Mouse (Mus musculus) hindbrain, embryonic 10.5 days (tissue): ENCODE measurements at regions not wholly inside any gene's neighbourhood (a gene's known extent, or its start where the extent isn't known, plus 50 kb on each side); places are given as distances from the start of the nearest gene placed in this dataset.

Source experiments
- DNase-seq: peaks from one replicate; pipeline ENCODE4 v3.0.0-alpha.2; 2017; ENCODE audit warnings: low spot score
- H3K27ac ChIP-seq: fragments of 300-500 bp; sonication (generic); 2 replicates; pipeline ENCODE4 v1.5.1; 2016; ENCODE audit warnings: mild to moderate bottlenecking, moderate library complexity
- H3K27me3 ChIP-seq: fragments of 300-500 bp; sonication (generic); 2 replicates; pipeline ENCODE4 v1.6.1; 2016; ENCODE audit warnings: mild to moderate bottlenecking; ENCODE audit not compliant: poor library complexity, insufficient read depth, severe bottlenecking
- H3K36me3 ChIP-seq: fragments of 300-500 bp; sonication (generic); 2 replicates; pipeline ENCODE4 v1.6.1; 2016; ENCODE audit warnings: mild to moderate bottlenecking, moderate library complexity
- H3K4me1 ChIP-seq: fragments of 300-500 bp; sonication (generic); replicated peaks from 2 replicates; pipeline ENCODE4 v1.6.1; 2016; ENCODE audit warnings: mild to moderate bottlenecking
- H3K4me3 ChIP-seq: fragments of 300-500 bp; sonication (generic); 2 replicates; pipeline ENCODE4 v1.5.1; 2016; ENCODE audit warnings: mild to moderate bottlenecking, moderate library complexity
- H3K9me3 ChIP-seq: fragments of 300-500 bp; sonication (generic); 2 replicates; pipeline ENCODE4 v1.6.1; 2016; ENCODE audit warnings: mild to moderate bottlenecking, moderate library complexity
- WGBS: fragments of 180-500 bp; shearing (Covaris S2); methylation state at CpG from one replicate; pipeline ENCODE4 v1.1.7; 2016; 5-methylcytosine and 5-hydroxymethylcytosine counted together

- no peak for DNase-seq
- Histone ChIP-seq H3K4me3 (no peak overlapping the region), H3K9me3 (no peaks in the 10 kb centered on the region), H3K36me3 (no peaks in the 10 kb centered on the region), H3K4me1 (no peaks in the 10 kb centered on the region), H3K27ac (no peak overlapping the region), H3K27me3 (no peaks in the 10 kb centered on the region)
These were observed 57.0 kb downstream of the Rgs2 start for GRCm38 (mm10) chr1:143946933-143947332.

- 85% methylated on average over 5 of the region's 5 CpGs for WGBS
- Histone ChIP-seq H3K9me3 (no peaks in the 10 kb centered on the region), H3K27me3 (no peaks in the 10 kb centered on the region), H3K36me3 (no peaks in the 10 kb centered on the region), H3K27ac (no peak overlapping the region), H3K4me3 (no peak overlapping the region), H3K4me1 (no peaks in the 10 kb centered on the region)
- DNase-seq: no peak
These were observed 62.5 kb downstream of the Rgs2 start for GRCm38 (mm10) chr1:143941465-143941864.

DNA sequence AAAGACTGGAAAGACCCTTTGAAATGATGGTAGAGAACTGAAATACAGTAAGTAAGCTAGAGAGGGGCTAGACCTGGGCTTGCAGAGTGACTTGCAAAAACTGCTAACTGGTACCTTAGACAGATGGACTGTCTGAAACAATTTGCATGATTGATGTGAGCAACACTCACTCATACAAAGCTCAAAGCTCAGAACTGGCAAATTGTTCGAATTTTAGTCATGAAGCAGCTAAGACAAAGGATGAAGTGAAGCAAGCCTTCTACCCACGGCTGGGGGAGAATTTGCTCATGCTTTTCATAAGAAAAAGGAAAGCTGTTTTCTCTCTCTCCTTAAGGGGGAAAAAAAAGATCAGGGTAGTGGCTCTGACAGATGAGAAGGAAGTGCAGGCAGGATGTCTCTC, 64.5 kb downstream of the Rgs2 start:
- H3K4me1 ChIP-seq: no peaks in the 10 kb centered on the region
- H3K9me3 ChIP-seq: no peaks in the 10 kb centered on the region
- no peak overlapping the region for H3K4me3 ChIP-seq
- H3K27ac ChIP-seq: no peak overlapping the region
- no peaks in the 10 kb centered on the region for H3K36me3 ChIP-seq
- WGBS: 51% methylated on average over 2 of the region's 2 CpGs
- DNase-seq: no peak
- no peaks in the 10 kb centered on the region for H3K27me3 ChIP-seq

DNA sequence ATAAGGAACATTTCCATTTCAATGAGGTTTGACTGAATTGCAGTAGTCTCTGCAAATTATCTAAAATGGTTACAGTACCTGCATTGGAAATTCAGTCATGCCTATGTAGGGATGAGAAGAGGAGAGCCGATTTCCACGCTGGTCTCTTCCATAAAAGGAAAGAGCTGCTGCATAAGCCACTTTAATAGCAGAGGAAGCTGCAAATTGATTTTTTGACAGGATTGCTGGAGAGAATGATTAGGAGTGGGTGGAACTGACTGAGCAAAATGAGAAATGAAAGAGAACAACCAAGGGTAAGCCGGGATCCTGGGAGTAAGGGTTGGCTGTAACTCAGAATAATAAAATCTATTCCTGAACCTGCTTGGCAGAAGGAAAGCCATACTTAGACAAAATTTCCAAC, 65.4 kb downstream of the Rgs2 start:
- 81% methylated on average over 3 of the region's 3 CpGs for WGBS
- no peak for DNase-seq
- no peak overlapping the region for H3K4me3 ChIP-seq
- H3K36me3 ChIP-seq: no peaks in the 10 kb centered on the region
- no peaks in the 10 kb centered on the region for H3K4me1 ChIP-seq
- H3K27me3 ChIP-seq: no peaks in the 10 kb centered on the region
- no peak overlapping the region for H3K27ac ChIP-seq
- H3K9me3 ChIP-seq: no peaks in the 10 kb centered on the region

- H3K27ac ChIP-seq: no peak overlapping the region
- WGBS: 85% methylated on average over 3 of the region's 3 CpGs
- DNase-seq: no peak
- no peaks in the 10 kb centered on the region for H3K9me3 ChIP-seq
- H3K27me3 ChIP-seq: no peaks in the 10 kb centered on the region
- no peak overlapping the region for H3K4me3 ChIP-seq
- 0 out of 2 replicates have a peak, but pooled peaks cover 4% of the 10 kb centered on the region for H3K4me1 ChIP-seq
- no peaks in the 10 kb centered on the region for H3K36me3 ChIP-seq
These were observed 73.2 kb downstream of the Rgs2 start for GRCm38 (mm10) chr1:143930798-143931197.

DNA sequence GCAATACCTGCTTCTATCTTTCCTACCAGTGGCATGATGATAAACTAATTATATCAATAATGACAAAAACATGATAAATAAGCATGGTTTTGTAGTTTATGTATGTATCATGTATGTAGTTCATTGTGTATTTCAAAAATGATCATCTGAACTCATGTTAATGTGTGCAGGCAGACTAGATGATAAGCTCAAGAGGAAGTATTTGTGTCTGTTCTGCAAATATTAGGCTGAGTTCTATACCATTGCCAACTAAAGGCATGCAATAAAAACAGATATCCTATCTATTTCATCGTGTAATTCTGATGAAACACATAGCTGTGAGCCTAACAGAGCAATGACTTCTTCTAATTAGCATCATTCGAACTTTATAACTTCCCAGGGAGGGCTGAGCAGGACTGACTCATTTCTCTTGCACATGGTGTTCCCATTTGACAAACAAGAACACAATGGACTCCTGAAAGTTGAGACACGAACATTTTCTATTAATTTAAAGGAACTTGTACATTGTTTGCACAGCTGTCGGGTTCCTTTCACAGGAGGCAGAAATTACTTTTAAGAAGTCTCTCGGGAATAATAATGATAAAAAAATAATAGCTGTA, 74.3 kb downstream of the Rgs2 start:
- DNase-seq: no peak

DNA sequence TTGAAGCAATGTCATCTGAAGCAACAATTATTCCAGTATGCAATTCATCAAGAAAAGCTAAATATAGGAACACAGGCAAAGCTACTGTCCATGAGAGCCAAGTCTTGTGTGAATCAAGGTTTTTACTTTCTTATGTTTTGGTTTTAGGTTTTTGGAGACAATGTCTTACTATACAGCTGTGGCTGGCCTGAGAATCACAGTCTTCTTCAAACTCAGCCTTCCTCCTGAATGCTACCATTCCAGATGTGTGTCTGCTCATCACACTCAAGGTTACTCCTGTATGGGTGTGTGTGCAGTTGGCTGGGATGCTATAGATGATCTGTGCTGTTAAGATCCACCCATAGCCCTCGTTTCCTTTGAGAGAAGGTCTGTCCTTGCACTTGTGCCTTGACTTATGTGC, 81.5 kb downstream of the Rgs2 start:
- Histone ChIP-seq H3K4me1 (peaks cover 18% of the 10 kb centered on the region), H3K27ac (no peak overlapping the region), H3K27me3 (peaks cover 21% of the 10 kb centered on the region), H3K9me3 (no peaks in the 10 kb centered on the region), H3K4me3 (no peak overlapping the region), H3K36me3 (no peaks in the 10 kb centered on the region)
- no peak for DNase-seq
- 69% methylated on average over 1 of the region's 1 CpGs for WGBS

More for the DNA sequence above, 74.3 kb downstream of the Rgs2 start:
- Histone ChIP-seq H3K4me3 (no peak overlapping the region), H3K9me3 (no peaks in the 10 kb centered on the region), H3K27me3 (no peaks in the 10 kb centered on the region), H3K36me3 (no peaks in the 10 kb centered on the region), H3K4me1 (0 out of 2 replicates have a peak, but pooled peaks cover 4% of the 10 kb centered on the region), H3K27ac (no peak overlapping the region)
- 77% methylated on average over 5 of the region's 5 CpGs for WGBS

GRCm38 (mm10) chr1:143920256-143920655, 83.7 kb downstream of the Rgs2 start:
- Histone ChIP-seq H3K27ac (no peak overlapping the region), H3K9me3 (no peaks in the 10 kb centered on the region), H3K4me3 (no peak overlapping the region), H3K36me3 (no peaks in the 10 kb centered on the region), H3K4me1 (peaks cover 18% of the 10 kb centered on the region), H3K27me3 (peaks cover 38% of the 10 kb centered on the region)
- DNase-seq: peak; percentile 7
- 48% methylated on average over 7 of the region's 7 CpGs for WGBS

DNA sequence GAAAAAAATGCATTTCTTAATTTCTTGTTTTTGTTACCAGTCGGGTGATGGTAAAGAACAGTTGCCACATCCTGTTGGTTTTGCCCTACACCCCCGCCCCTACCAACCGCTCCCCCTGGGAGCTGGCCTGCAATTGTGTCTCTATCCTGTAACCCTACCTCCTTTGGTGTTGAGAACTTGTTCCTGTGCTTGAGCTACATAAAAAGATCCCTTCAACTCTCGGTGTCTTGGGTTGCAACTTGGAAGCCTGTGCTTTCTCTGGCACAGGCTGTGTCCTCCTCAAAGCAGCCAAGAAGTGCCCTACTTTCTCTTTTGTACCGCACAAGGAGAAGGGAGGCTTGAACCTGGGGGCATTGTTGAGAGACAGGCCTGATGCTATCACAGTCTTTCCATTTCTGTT, 85.0 kb downstream of the Rgs2 start:
- peaks cover 39% of the 10 kb centered on the region for H3K27me3 ChIP-seq
- no peak overlapping the region for H3K4me3 ChIP-seq
- no peak overlapping the region for H3K27ac ChIP-seq
- H3K36me3 ChIP-seq: no peaks in the 10 kb centered on the region
- no peaks in the 10 kb centered on the region for H3K9me3 ChIP-seq
- peaks cover 18% of the 10 kb centered on the region for H3K4me1 ChIP-seq
- no peak for DNase-seq
- 76% methylated on average over 5 of the region's 5 CpGs for WGBS

DNA sequence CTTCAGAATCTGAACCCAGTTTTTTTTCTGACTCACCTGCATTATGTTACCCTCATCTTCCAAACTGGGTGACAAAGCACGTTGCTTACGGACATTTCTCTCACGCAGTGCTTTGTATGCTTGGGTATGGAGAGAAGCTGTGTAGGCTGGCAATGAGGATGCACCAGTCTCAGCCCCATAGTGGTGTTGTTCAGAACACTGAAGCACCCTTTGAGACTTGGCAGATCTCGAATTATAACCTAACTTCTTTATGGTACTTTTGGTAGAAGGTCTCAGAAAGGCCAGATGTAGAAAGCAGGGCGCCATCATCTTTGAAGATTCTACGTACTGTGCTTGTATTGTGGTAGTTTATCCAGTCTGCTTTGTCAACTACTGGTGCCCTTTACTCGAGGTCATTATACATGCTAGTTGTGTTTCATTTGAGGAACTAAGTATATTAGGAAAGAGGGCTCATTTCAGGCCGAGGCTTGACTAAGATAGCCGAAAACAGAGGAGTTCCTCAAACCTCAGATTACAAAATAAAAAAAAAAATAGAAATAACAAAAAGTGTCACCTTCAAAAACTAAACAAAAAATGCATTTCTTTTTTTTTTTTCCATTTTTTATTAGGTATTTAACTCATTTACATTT, 85.7 kb downstream of the Rgs2 start:
- 92% methylated on average over 9 of the region's 9 CpGs for WGBS
- peaks cover 18% of the 10 kb centered on the region for H3K4me1 ChIP-seq
- no peak overlapping the region for H3K4me3 ChIP-seq
- H3K9me3 ChIP-seq: no peaks in the 10 kb centered on the region
- peaks cover 45% of the 10 kb centered on the region for H3K27me3 ChIP-seq
- no peak for DNase-seq
- H3K36me3 ChIP-seq: no peaks in the 10 kb centered on the region
- no peak overlapping the region for H3K27ac ChIP-seq

DNA sequence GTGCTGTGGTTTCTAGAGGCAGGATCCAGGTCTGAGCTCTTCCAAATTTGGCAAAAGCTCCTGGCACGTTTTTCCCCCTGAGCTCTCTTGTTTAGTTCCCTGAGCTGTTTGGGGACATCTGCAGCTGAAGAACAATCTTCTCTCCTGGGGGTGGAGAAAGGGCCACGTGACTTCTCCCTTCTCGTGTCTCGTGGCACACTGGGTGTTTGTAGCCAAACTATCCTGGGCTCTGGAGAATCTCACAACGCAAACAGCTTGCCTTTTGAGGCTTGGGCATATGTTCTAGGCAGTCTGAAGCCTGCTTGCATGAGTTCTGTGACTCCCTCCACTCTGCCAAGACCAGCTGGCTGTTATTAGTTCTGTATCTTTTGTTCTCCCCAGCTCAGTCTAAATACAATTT, 86.3 kb downstream of the Rgs2 start:
- H3K27ac ChIP-seq: no peak overlapping the region
- whole genome bisulfite sequencing: 81% methylated on average over 5 of the region's 5 CpGs
- H3K4me1 ChIP-seq: peaks cover 18% of the 10 kb centered on the region

DNA sequence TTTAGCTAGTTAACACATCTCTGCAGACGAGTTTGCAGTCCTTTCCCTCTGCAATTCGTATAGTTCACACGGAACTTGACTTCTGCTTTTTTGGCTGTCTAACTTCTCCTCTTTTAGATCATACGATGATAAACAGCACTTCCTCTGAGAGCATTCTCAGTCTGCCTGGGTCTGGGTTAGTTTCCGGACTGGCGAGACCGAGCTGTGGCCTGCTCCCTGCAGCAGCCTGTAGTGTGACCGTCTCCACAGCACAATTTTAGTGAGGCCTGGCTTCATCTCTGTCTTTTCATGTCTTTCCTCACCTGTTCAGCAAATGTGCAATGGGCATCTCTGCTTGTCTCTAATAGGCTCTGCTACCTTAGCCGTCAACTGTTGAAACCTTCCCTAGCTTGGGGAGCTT, 87.4 kb downstream of the Rgs2 start:
- no peak overlapping the region for H3K27ac ChIP-seq
- H3K9me3 ChIP-seq: no peaks in the 10 kb centered on the region
- peaks cover 62% of the 10 kb centered on the region for H3K27me3 ChIP-seq
- WGBS: 88% methylated on average over 9 of the region's 9 CpGs
- no peak for DNase-seq
- H3K4me1 ChIP-seq: peaks cover 18% of the 10 kb centered on the region
- H3K36me3 ChIP-seq: no peaks in the 10 kb centered on the region
- no peak overlapping the region for H3K4me3 ChIP-seq

More for the DNA sequence above, 86.3 kb downstream of the Rgs2 start:
- H3K27me3 ChIP-seq: peaks cover 52% of the 10 kb centered on the region
- no peak for DNase-seq
- no peaks in the 10 kb centered on the region for H3K9me3 ChIP-seq
- H3K36me3 ChIP-seq: no peaks in the 10 kb centered on the region
- H3K4me3 ChIP-seq: no peak overlapping the region

DNA sequence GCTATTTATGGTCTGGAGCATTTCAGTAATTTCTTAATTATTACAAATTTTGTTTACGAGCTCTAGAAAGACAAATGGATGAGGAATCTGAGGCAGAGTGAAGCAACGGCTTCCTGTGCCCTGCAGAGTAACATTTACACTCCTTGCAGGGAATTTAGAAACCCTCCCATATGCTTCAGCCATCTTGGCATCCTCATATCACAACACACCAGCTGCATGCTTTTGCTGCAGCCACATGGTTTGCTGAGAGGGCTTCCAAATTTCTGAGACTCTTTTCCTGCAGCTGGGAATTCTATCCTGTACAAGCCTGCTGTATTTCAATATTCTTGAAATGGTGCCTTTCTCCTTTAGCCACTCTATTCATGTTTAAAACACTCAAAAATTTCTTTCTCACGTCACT, 91.4 kb downstream of the Rgs2 start:
- Histone ChIP-seq H3K27me3 (peaks cover 49% of the 10 kb centered on the region), H3K4me1 (peaks cover 16% of the 10 kb centered on the region), H3K27ac (no peak overlapping the region), H3K36me3 (no peaks in the 10 kb centered on the region), H3K4me3 (no peak overlapping the region), H3K9me3 (no peaks in the 10 kb centered on the region)
- WGBS: 82% methylated on average over 3 of the region's 3 CpGs
- no peak for DNase-seq

GRCm38 (mm10) chr1:143911230-143911629, 92.7 kb downstream of the Rgs2 start:
- WGBS: 78% methylated on average over 3 of the region's 3 CpGs

More at GRCm38 (mm10) chr1:143911230-143911629, 92.7 kb downstream of the Rgs2 start:
- Histone ChIP-seq H3K9me3 (no peaks in the 10 kb centered on the region), H3K4me3 (no peak overlapping the region), H3K27me3 (peaks cover 35% of the 10 kb centered on the region), H3K36me3 (no peaks in the 10 kb centered on the region), H3K27ac (no peak overlapping the region), H3K4me1 (peaks cover 16% of the 10 kb centered on the region)
- no peak for DNase-seq
